Mouse (Mus musculus): ENCODE results near the gene Map2k3.
"Not testable (repeated sequence)": the region's sequence is repeated elsewhere in the genome, so short reads cannot be mapped to it uniquely, and the experiment has no call there.

Map2k3 gene

GRCm38 (mm10) chr11:60931869-60932481 lies at the start of gene Map2k3:
Gene Map2k3 (plus strand): TSS chr11:60932033.
- peak; percentile 93 for DNase-seq (ENCODE audit: low spot score)

DNA sequence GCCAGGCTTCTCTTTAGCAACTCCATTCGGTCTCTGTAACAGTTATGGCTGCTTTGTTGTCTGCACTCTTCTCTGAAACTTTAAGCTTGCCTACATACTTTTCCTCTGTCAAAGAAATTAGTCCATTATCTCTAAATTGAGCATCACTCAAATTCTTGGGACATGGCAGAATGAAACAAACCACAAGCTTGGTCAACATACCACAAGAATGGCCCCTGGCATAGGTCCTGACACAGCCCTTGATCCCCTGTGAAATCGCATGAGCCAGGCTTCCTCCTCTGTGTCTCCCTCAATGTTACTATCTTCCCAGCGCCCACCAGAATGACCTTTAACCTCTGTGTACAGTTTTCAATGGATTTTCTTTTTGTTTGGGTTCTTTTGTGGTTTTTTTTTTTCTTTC lies 49.4 kb upstream of the Map2k3 start:
- DNase-seq (ENCODE audit: low spot score), result no peak

DNA sequence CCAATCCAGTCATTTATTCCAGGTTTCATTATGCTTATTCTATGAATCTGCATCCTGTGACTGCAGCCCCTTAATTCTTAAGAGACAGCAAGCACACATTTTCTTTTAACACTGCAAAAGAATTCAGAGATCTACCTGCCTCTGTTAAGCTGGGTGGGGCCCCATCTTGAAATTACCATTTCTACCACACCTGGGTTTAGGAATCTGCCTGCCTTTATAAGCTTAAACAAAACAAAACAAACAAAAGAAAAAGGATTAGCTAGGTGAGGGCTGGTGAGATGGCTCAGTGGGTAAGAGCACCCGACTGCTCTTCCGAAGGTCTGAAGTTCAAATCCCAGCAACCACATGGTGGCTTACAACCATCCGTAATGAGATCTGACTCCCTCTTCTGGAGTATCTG lies 44.8 kb upstream of the Map2k3 start:
- DNase-seq (ENCODE audit: low spot score), result not testable (repeated sequence)

- DNase-seq (ENCODE audit: low spot score), result no peak
These were observed 42.0 kb upstream of the Map2k3 start for GRCm38 (mm10) chr11:60889861-60890260.

- DNase-seq (ENCODE audit: low spot score), result no peak
These were observed 41.5 kb upstream of the Map2k3 start for GRCm38 (mm10) chr11:60890286-60890685.

DNA sequence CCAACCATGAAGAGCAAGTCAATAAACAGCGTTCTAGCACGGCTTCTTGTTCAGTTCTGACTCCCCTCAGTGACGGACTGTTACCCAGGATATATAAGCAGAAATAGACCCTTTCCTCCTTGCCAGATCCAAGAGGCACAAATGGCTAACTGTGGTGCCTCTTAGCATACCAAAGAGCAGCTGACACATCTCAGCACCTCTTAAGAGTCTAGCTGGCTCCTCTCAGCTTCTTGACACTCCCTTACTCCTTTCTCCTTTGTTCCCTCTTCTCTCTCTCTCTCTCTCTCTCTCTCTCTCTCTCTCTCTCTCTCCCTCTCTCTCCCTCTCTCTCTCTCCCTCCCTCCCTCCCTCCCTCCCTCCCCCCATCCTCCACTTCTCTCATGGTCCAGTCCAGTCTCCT lies 41.1 kb upstream of the Map2k3 start:
- no peak for DNase-seq (ENCODE audit: low spot score)

DNA sequence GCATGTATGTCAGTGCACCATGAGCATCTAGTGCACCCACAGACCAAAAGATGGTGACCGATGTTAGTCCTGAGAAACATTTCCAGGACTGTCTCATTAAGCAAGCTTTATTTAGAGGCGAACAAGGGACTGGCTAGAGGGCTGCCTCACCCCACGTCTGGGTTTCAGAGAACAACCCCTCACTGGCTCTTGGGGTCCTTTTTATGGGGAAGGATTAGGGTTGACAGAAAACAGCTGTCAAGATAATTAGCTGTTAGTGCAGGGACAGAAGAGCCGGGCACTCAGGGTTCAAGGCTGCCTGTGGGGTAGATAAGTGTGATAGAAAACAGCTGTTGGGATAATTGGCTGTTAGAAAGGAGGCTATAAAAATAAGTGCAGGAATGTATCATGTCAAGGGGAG lies 35.9 kb upstream of the Map2k3 start:
- DNase-seq (ENCODE audit: low spot score), result no peak

- DNase-seq (ENCODE audit: low spot score), result no peak
These were observed 29.8 kb upstream of the Map2k3 start for GRCm38 (mm10) chr11:60902001-60902400.

- no peak for DNase-seq (ENCODE audit: low spot score)
These were observed 29.3 kb upstream of the Map2k3 start for GRCm38 (mm10) chr11:60902486-60902885.

- no peak for DNase-seq (ENCODE audit: low spot score)
These were observed 28.2 kb upstream of the Map2k3 start for GRCm38 (mm10) chr11:60903661-60904061.

DNA sequence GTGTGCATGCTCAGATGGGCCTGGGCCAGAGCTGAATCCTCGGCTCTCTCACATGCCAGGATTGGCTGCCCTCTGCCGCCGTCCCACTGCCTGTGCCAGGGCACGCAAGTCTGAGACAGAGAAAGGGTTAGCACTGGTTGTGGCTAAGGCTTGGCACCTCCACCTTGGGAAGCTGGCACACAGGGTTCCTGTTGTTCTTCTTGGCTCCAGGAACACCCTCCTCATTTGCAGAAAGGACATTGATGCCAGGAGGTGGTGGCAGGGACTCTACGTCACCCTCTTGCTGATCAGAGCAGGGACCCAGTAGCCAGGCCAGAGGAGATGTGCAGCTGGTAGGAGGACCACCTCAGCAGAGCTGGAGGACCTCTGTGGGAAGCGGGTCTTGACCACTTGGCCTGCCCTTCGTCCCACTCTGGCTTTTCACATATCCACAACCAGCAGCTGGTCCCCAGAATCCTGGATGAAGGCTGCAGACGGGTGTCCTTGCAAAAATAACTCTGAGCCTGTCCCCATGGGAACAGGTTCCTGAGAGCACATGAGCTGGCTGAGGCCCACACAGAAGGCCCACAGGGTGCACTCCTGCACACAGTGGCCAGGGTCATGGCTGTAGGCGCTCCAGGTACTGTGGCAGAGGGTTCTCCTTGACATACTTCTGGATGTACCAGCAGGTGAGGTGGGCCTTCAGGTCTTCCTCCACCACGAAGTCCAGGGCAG lies 26.3 kb upstream of the Map2k3 start:
- no peak for DNase-seq (ENCODE audit: low spot score)

- DNase-seq (ENCODE audit: low spot score), result no peak
These were observed 25.4 kb upstream of the Map2k3 start for GRCm38 (mm10) chr11:60906449-60906848.

DNA sequence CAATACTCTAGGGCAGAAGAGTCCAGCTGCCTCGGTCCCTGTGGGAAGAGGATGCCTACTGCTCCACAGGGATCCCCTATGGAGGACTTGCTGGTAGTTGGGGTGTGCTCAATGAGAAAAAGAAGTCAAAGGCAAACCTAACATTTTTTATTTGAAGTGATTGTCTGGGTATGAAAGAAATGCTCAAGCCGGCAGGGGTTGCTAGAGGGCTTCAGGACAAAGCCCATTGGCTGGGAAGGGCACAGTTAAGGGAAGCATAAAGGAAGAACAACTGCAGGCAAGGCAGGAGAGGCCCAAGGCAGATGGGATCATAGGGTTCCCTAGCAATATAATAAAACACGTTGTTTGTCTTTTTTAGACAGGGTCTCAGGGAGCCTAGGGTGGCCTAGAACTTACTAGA lies 23.8 kb upstream of the Map2k3 start:
- DNase-seq (ENCODE audit: low spot score), result no peak

GRCm38 (mm10) chr11:60909626-60910025 lies 22.2 kb upstream of the Map2k3 start:
- DNase-seq (ENCODE audit: low spot score), result no peak

GRCm38 (mm10) chr11:60912525-60912973 lies 19.3 kb upstream of the Map2k3 start:
- no peak for DNase-seq (ENCODE audit: low spot score)

DNA sequence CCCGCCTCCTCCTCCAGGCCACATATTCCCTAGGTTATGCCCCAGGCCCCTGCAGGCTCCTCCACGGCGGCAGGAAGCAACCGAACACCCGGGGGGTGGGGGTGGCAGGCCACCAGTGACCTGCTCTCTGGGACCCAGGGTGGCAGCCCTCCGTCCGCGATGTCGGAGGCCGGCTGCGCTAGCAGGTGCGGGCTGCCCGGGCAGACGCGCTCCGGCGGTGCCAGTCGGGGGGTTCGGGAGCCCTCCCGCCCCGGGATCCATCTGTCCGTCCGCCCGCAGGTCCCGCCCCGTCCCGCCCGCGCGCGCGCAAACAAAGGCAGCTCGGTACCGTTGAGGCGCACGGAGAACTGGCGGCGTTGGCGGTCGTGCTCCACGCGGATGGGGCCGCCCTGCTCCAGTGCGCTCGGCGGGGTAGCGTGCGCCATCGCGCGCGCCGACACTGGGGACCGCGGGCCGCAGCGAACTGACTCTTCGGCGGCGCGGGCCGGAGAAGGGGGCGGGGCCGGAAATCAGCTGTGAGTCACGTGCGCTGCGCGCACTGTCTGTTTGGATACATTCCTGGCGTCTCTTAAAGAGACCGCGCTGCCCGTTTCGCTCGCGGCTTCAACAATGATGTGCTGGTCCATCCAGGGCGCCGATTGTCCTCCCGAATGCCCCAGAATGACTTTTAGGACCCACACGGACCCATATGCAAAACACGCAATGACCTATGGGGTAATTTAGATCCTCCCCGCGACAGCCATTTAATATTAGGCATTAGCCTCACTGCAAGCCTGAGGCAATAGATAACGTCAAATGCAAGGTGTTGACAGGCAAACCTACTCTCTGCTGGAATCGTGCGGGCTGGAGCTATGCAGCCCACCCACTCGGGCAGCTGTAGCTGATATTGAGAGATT lies 18.3 kb upstream of the Map2k3 start:
- peak; percentile 91 for DNase-seq (ENCODE audit: low spot score)

DNA sequence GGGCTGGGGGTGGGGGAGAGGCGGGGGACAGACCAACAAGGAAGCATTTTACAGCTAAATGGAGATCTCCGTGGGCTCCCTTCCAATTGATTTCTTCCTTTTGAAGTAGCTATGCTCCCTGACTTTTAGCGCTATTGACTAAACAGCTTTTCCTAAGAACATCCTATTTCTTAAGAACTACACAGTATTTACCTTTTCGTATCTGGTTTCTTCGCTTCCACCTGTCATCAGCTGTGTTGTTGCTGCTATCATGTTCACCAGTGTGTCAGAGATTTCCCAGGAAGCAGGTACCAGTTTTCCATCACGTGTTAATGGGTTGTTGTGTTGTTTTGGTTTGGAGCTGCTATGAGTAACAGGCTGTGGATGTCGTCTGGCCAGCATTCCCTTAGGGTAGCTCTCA lies 17.3 kb upstream of the Map2k3 start, which contains the start of gene Natd1:
Gene Natd1, minus strand, starts transcription at position 260 of the 400 bp plus-strand sequence.
- no peak for DNase-seq (ENCODE audit: low spot score)

GRCm38 (mm10) chr11:60915201-60915600 lies 16.6 kb upstream of the Map2k3 start:
- no peak for DNase-seq (ENCODE audit: low spot score)

DNA sequence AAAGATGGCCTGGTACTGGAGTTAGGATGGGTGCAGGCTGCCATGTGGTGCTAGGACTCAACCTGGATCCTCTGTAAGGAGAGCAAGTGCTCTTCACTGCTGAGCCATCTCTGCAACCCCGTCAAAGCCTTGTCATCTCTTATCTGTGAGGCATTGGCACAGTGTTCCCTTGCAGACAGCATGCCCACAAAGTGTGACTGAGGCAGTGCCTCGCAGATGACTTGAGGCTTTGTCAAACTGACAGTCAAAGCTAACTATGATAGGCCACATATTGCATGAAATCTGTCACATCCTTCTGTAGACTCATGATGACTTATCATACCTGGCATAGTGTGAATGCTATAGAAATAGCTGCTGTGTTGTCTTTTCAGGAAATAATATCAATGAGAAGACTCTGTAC lies 11.8 kb upstream of the Map2k3 start:
- DNase-seq (ENCODE audit: low spot score), result no peak

DNA sequence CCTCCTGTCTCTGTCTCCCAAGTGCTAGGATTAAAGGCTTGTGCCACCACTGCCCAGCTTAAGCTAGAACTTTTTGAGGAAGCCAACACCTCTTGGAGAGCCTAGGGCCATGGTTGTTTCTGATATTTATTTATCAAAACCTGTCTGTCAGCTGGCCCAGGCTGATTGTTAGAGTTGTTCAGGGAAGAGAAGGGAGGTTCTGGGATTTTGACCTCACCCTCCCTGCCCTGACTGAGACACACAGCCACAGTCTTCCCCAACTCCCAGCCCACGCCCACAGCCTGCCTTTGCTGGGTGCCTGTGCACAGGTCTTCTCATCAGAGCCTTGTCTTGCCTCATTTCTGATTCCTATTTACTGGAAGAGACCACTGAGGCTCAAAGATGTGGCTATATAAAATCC lies 9.6 kb upstream of the Map2k3 start:
- peak; percentile 37 for DNase-seq (ENCODE audit: low spot score)

- no peak for DNase-seq (ENCODE audit: low spot score)
These were observed 8.9 kb upstream of the Map2k3 start for GRCm38 (mm10) chr11:60922964-60923363.

GRCm38 (mm10) chr11:60924498-60924897 lies 7.3 kb upstream of the Map2k3 start:
- peak; percentile 64 for DNase-seq (ENCODE audit: low spot score)

GRCm38 (mm10) chr11:60924981-60925380 lies 6.9 kb upstream of the Map2k3 start:
- no peak for DNase-seq (ENCODE audit: low spot score)

Data from spleen, adult 12 weeks (tissue).